ENCODE assay signal across 7 mouse cellular contexts in genomic region chr6:114928462-114928861, GRCm38 (mm10). TPM values are rescaled to one million over a fixed set of nuclear protein-coding genes. Genes with fewer than 3 reads are reported as not detected.
DNase-seq lines count a peak whose midpoint lies in the region; ATAC-seq and TF ChIP-seq lines count a peak whose summit lies in the region.

No protein-coding gene starts in this region.

- H3K9ac ChIP-seq in ES-Bruce4 (ENCODE audit: low read depth, poor library complexity, severe bottlenecking), result no peak overlapping the region
- H3K9ac ChIP-seq in heart, embryonic 11.5 days (ENCODE audit: low read depth, low read length), result no peak overlapping the region

- no peak overlapping the region for H3K4me2 ChIP-seq in heart, embryonic 11.5 days

- no peak overlapping the region for H3K4me3 ChIP-seq in ES-Bruce4 (ENCODE audit: low read depth, low read length)
- no peak overlapping the region for H3K4me3 ChIP-seq in embryonic facial prominence, embryonic 10.5 days
- H3K4me3 ChIP-seq in heart, embryonic 11.5 days (ENCODE audit: low read depth, low read length), result no peak overlapping the region
- no peak overlapping the region for H3K4me3 ChIP-seq in layer of hippocampus, adult 2 months

- H3K27me3 ChIP-seq in ES-Bruce4 (ENCODE audit: control insufficient read depth, insufficient read depth, low read length, poor library complexity, severe bottlenecking), result no peaks in the 10 kb centered on the region
- H3K27me3 ChIP-seq in embryonic facial prominence, embryonic 10.5 days (replicated peaks; ENCODE audit: low read depth, poor library complexity, severe bottlenecking), result 0 out of 2 replicates have a peak, but pooled peaks cover 3% of the 10 kb centered on the region
- H3K27me3 ChIP-seq in heart, embryonic 11.5 days (ENCODE audit: control insufficient read depth, insufficient read depth, low read length), result peaks cover 2% of the 10 kb centered on the region; the same call in 1 of the 2 replicates

- WGBS in embryonic facial prominence, embryonic 10.5 days, result 6% methylated on average over 4 of the region's 4 CpGs
- 8% methylated on average over 4 of the region's 4 CpGs for WGBS in heart, embryonic 11.5 days (ENCODE audit: insufficient replicate concordance)

- TF ChIP-seq EP300 in ES-Bruce4 (IDR thresholded peaks at IDR 0.05; ENCODE audit: insufficient read depth, low read depth, low read length), result no peak

- no peak for ATAC-seq in heart, embryonic 11.5 days (replicated peaks; ENCODE audit: insufficient number of reproducible peaks, low FRiP score, low TSS enrichment)

- H3K36me3 ChIP-seq in ES-Bruce4 (ENCODE audit: control insufficient read depth, insufficient read depth, low read length, poor library complexity, severe bottlenecking), result no peaks in the 10 kb centered on the region
- H3K36me3 ChIP-seq in embryonic facial prominence, embryonic 10.5 days (replicated peaks), result no peaks in the 10 kb centered on the region
- H3K36me3 ChIP-seq in heart, embryonic 11.5 days (ENCODE audit: control insufficient read depth, insufficient read depth, low read length), result no peaks in the 10 kb centered on the region

- peaks cover 2% of the 10 kb centered on the region; the same call in 1 of the 2 replicates for H3K9me3 ChIP-seq in ES-Bruce4 (replicated peaks; ENCODE audit: control insufficient read depth, insufficient read depth, low read length, poor library complexity, severe bottlenecking)
- H3K9me3 ChIP-seq in embryonic facial prominence, embryonic 10.5 days, result peaks cover 5% of the 10 kb centered on the region; the same call in 1 of the 2 replicates
- H3K9me3 ChIP-seq in heart, embryonic 11.5 days (replicated peaks; ENCODE audit: control insufficient read depth, low read length), result no peaks in the 10 kb centered on the region

- TF ChIP-seq POLR2A in ES-Bruce4 (IDR thresholded peaks at IDR 0.05; ENCODE audit: insufficient read depth, low read length), result no peak

- peak; percentile 79 for DNase-seq in adrenal gland, postnatal 10 days
- DNase-seq in embryonic facial prominence, embryonic 10.5 days (ENCODE audit: low spot score), result peak; percentile 82
- DNase-seq in layer of hippocampus, adult 2 months (ENCODE audit: low spot score in 2 of 2), result peak in 1 of 2 experiments; percentile 74
- DNase-seq in lung, postnatal 25 days (ENCODE audit: low spot score), result peak; percentile 78
- DNase-seq in right cerebral cortex, adult 2 months (ENCODE audit: low spot score in 2 of 2), result peak; percentile 75 to 83

- no peak overlapping the region for H3K27ac ChIP-seq in ES-Bruce4 (ENCODE audit: insufficient read depth, low read length)
- H3K27ac ChIP-seq in embryonic facial prominence, embryonic 10.5 days (replicated peaks), result no peak overlapping the region
- peak overlapping the region; percentile 30; the same call in 1 of the 2 replicates for H3K27ac ChIP-seq in heart, embryonic 11.5 days (ENCODE audit: low read depth, low read length)
- no peak overlapping the region for H3K27ac ChIP-seq in layer of hippocampus, adult 2 months

- no peaks in the 10 kb centered on the region for H3K4me1 ChIP-seq in ES-Bruce4 (ENCODE audit: control insufficient read depth, insufficient read depth, low read length)
- peaks cover 29% of the 10 kb centered on the region for H3K4me1 ChIP-seq in embryonic facial prominence, embryonic 10.5 days
- peaks cover 7% of the 10 kb centered on the region for H3K4me1 ChIP-seq in heart, embryonic 11.5 days (ENCODE audit: control insufficient read depth, insufficient read depth, low read length)

- TF ChIP-seq CTCF in ES-Bruce4 (IDR thresholded peaks at IDR 0.05; ENCODE audit: low read depth, low read length), result peak; percentile 83
- peak; percentile 97 for TF ChIP-seq CTCF in layer of hippocampus, adult 2 months (conservative IDR thresholded peaks at IDR 0.05)

RNA-seq across cellular contexts. Expression of gene Vgll4, which starts 41.3 kb away (rescaled TPM):
- polyA plus RNA-seq in ES-Bruce4 (2011; ENCODE audit: insufficient read depth, insufficient read length, low read depth, missing spikeins), result 37.3 and 39.2 TPM in 2 replicates
- 10 to 100 TPM; 82.4 to 93.1 TPM for total RNA-seq in adrenal gland, postnatal 10 days (2021)
- 98.8 and 111 TPM in 2 replicates for polyA plus RNA-seq in embryonic facial prominence, embryonic 10.5 days (2016; fragmentation: Nextera tagmentation; extraction: Ambion mirVana)
- polyA plus RNA-seq in heart, embryonic 11.5 days (2014; fragmentation: Nextera tagmentation; extraction: Ambion mirVana), result 49.1 and 51.6 TPM in 2 replicates
- total RNA-seq in layer of hippocampus, adult 2 months (2021), result 10 to 100 TPM; 44.2 to 44.8 TPM
